Mouse (Mus musculus) cortical plate, adult 2 months (tissue): ENCODE results near the gene BC049730.

Source experiments
- CTCF ChIP-seq: fragments of 200-500 bp; IDR thresholded peaks from 2 replicates; pipeline ENCODE4 v1.5.1; 2011; ENCODE audit warnings: mild to moderate bottlenecking, control low read depth, low read length; ENCODE audit not compliant: insufficient read depth; ENCODE audit errors: extremely low read depth
- POLR2A ChIP-seq: fragments of 200-500 bp; IDR thresholded peaks from 2 replicates; pipeline ENCODE4 v1.6.1; 2011; ENCODE audit warnings: mild to moderate bottlenecking, low read length, control low read depth; ENCODE audit not compliant: insufficient read depth; ENCODE audit errors: extremely low read depth

DNA sequence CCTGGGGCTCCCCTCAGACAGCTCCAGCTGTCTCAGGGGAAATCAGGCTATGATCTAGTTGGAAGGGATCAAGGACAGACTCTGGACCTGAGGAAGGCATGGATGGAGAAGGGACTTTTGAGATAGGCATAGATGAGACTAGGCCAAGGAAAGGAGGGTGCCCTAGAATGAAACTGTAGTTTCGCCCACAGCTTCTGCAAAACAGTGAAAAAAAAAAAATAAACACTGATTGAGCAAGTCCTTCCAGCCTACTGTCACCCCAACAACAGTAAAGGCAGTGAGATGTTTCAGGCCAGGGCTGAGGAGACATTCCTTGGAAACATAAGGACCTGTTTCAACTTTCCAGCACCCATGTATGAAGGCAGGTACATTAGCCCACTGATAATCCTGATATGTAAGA, 49.5 kb downstream of the BC049730 start:
- no peak for TF ChIP-seq CTCF
- TF ChIP-seq POLR2A = no peak
